Mouse (Mus musculus): ENCODE measurements at regions not wholly inside any gene's neighbourhood (a gene's known extent, or its start where the extent isn't known, plus 50 kb on each side); places are given as distances from the start of the nearest gene placed in this dataset.

DNA sequence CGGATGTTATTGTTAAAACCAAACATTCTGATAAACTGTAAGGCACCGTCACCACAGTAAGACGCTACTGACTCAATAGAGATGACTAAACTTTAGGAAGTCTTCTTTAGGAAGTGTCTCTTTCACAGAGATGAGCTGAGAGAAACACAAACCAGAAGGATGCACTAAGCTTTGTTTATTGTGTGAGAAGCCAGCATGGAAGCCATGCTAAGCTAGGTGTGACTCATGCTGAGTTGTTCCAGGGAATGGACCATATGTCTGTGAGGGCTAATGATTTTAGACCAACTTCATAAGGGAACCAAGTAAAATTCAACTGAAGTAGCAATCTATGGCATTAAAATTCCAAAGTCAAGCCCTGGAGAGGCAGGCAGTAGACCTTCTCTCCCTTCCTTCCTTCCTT lies 364.2 kb downstream of the Rnf144b start:
- no peaks in the 10 kb centered on the region for H3K79me2 ChIP-seq (ENCODE audit: control insufficient read depth, insufficient read depth)
- TF ChIP-seq CTCF (IDR thresholded peaks at IDR 0.05; ENCODE audit: control insufficient read depth, insufficient read depth, insufficient read length) (no peak), MAX (IDR thresholded peaks at IDR 0.05) (no peak), FOSL1 (IDR thresholded peaks at IDR 0.05; ENCODE audit: insufficient read depth, low read length, poor library complexity, severe bottlenecking) (peak; percentile 14)
- H3K4me3 ChIP-seq (ENCODE audit: insufficient read depth, poor library complexity, severe bottlenecking), result no peak overlapping the region
- no peaks in the 10 kb centered on the region for H3K27me3 ChIP-seq (ENCODE audit: control insufficient read depth, insufficient read depth, insufficient read length)
- no peaks in the 10 kb centered on the region for H3K36me3 ChIP-seq (ENCODE audit: control insufficient read depth, insufficient read depth)
- no peaks in the 10 kb centered on the region for H3K79me3 ChIP-seq (ENCODE audit: low read depth)
- H3ac ChIP-seq (ENCODE audit: control insufficient read depth, insufficient read length, low read depth), result no peak overlapping the region

DNA sequence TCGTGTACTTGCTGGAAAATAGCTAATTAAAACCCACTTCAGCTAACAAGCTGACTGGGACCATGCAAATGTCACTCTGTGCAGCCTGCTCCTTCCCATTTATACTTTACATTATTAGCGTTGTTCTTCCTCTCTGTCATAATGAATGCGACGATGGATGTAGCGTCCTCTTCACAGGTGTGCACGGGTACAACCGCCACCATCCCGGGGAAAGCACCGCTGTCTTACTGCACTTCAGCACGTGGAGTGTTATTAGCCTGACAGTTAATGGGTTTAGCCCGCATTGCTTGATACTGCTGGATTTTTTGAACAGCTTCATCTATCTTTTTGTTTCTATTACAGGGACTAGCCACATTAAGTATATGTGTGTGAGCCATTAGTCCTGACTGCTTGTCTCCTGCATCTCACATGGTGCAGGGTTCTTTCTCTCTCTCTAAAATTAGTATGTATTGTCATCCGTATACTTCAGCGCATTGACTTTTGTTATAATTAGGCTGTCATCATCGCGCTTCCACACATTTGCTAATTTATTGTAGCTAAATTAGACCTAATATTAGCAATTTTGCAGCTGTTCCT lies 383.0 kb downstream of the Rnf144b start:
- no peak overlapping the region for H3K4me3 ChIP-seq (ENCODE audit: insufficient read depth, poor library complexity, severe bottlenecking)
- no peaks in the 10 kb centered on the region for H3K79me2 ChIP-seq (ENCODE audit: control insufficient read depth, insufficient read depth)
- no peak overlapping the region for H3ac ChIP-seq (ENCODE audit: control insufficient read depth, insufficient read length, low read depth)
- TF ChIP-seq MYOG (IDR thresholded peaks at IDR 0.05; ENCODE audit: control insufficient read depth, extremely low read depth, insufficient read length) (no peak), MAX (IDR thresholded peaks at IDR 0.05) (no peak), CEBPB (IDR thresholded peaks at IDR 0.05; ENCODE audit: low read depth) (no peak), FOSL1 (IDR thresholded peaks at IDR 0.05; ENCODE audit: insufficient read depth, low read length, poor library complexity, severe bottlenecking) (no peak), CTCF (IDR thresholded peaks at IDR 0.05; ENCODE audit: control insufficient read depth, insufficient read depth, insufficient read length) (no peak), USF1 (IDR thresholded peaks at IDR 0.05; ENCODE audit: low read depth) (no peak), MYOD1 (IDR thresholded peaks at IDR 0.05; ENCODE audit: control insufficient read depth, insufficient read length, low read depth) (no peak)
- H3K27me3 ChIP-seq (ENCODE audit: control insufficient read depth, insufficient read depth, insufficient read length), result no peaks in the 10 kb centered on the region
- H3K36me3 ChIP-seq (ENCODE audit: control insufficient read depth, insufficient read depth), result no peaks in the 10 kb centered on the region
- no peaks in the 10 kb centered on the region for H3K79me3 ChIP-seq (ENCODE audit: low read depth)

DNA sequence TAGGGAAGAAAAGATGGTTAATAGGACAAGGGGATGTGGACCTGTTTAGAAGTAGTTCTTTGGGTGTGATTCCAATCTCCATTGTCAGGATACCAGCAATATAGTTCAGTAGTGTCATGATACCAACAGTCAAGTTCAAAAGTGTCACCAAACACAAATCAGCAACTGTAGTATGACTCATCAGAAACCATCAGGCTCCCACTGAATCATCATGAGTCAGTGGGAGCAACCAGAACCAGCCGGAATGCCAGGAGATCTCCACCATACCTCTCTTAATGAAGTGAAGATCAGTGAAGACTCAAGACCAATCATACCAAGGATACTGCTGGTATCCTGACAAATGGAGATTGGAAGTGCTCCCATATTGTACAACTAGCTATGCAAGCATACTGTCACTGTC lies 410.5 kb downstream of the Rnf144b start:
- Histone ChIP-seq H3K27me3 (ENCODE audit: control insufficient read depth, insufficient read depth, insufficient read length) (no peaks in the 10 kb centered on the region), H3K79me2 (ENCODE audit: control insufficient read depth, insufficient read depth) (no peaks in the 10 kb centered on the region), H3ac (ENCODE audit: control insufficient read depth, insufficient read length, low read depth) (no peak overlapping the region), H3K79me3 (ENCODE audit: low read depth) (no peaks in the 10 kb centered on the region), H3K36me3 (ENCODE audit: control insufficient read depth, insufficient read depth) (no peaks in the 10 kb centered on the region), H3K4me3 (ENCODE audit: insufficient read depth, poor library complexity, severe bottlenecking) (no peak overlapping the region)
- TF ChIP-seq CEBPB (IDR thresholded peaks at IDR 0.05; ENCODE audit: low read depth) (no peak), MAX (IDR thresholded peaks at IDR 0.05) (no peak), CTCF (IDR thresholded peaks at IDR 0.05; ENCODE audit: control insufficient read depth, insufficient read depth, insufficient read length) (no peak), MYOD1 (IDR thresholded peaks at IDR 0.05; ENCODE audit: control insufficient read depth, insufficient read length, low read depth) (peak; percentile 39), USF1 (IDR thresholded peaks at IDR 0.05; ENCODE audit: low read depth) (no peak), FOSL1 (IDR thresholded peaks at IDR 0.05; ENCODE audit: insufficient read depth, low read length, poor library complexity, severe bottlenecking) (peak; percentile 96), MYOG (IDR thresholded peaks at IDR 0.05; ENCODE audit: control insufficient read depth, extremely low read depth, insufficient read length) (no peak)

DNA sequence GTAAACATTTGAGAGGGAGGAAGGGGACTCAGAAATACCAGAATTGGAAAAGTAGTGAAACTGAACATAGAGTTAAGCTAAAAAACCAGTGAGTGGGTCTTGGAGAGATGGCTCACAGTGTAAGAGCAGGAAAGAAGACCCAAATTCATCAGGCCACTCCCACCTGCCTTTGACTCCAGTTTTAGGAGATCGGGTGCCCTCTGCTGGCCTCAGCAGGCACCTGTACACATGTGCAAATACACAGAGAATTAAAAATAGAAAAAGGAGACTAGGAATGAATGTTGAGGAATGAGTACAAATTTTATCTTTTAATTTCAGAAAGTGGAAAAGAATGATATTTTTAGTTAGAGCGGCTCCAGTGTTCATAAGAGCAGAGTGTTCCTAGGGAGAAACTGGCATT lies 414.7 kb downstream of the Rnf144b start:
- Histone ChIP-seq H3K79me2 (ENCODE audit: control insufficient read depth, insufficient read depth) (no peaks in the 10 kb centered on the region), H3K27me3 (ENCODE audit: control insufficient read depth, insufficient read depth, insufficient read length) (no peaks in the 10 kb centered on the region), H3ac (ENCODE audit: control insufficient read depth, insufficient read length, low read depth) (no peak overlapping the region), H3K79me3 (ENCODE audit: low read depth) (no peaks in the 10 kb centered on the region), H3K36me3 (ENCODE audit: control insufficient read depth, insufficient read depth) (no peaks in the 10 kb centered on the region), H3K4me3 (ENCODE audit: insufficient read depth, poor library complexity, severe bottlenecking) (no peak overlapping the region)
- TF ChIP-seq MYOG (IDR thresholded peaks at IDR 0.05; ENCODE audit: control insufficient read depth, extremely low read depth, insufficient read length) (no peak), MAX (IDR thresholded peaks at IDR 0.05) (no peak), MYOD1 (IDR thresholded peaks at IDR 0.05; ENCODE audit: control insufficient read depth, insufficient read length, low read depth) (no peak), CTCF (IDR thresholded peaks at IDR 0.05; ENCODE audit: control insufficient read depth, insufficient read depth, insufficient read length) (no peak), USF1 (IDR thresholded peaks at IDR 0.05; ENCODE audit: low read depth) (no peak), FOSL1 (IDR thresholded peaks at IDR 0.05; ENCODE audit: insufficient read depth, low read length, poor library complexity, severe bottlenecking) (no peak), CEBPB (IDR thresholded peaks at IDR 0.05; ENCODE audit: low read depth) (no peak)

DNA sequence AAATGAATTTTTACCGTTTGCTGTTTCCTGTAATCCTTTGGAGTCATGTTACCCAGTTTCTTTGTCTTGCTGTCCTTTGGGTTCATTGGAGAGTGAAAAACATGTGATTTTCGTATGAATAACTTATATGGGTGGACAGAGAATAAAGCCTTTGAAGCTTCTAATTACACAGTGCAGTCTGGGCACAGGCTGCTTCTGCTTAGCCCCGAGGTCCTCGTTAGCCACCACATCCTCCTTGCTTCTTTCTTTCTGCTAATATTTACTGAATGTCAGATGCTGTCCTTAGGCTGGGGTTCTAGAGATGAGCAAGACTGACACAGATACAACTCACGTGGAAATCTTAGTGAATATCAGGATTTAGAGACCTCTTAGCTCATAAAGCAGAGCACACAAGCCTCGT lies 427.2 kb downstream of the Rnf144b start:
- Histone ChIP-seq H3K79me3 (ENCODE audit: low read depth) (no peaks in the 10 kb centered on the region), H3K79me2 (ENCODE audit: control insufficient read depth, insufficient read depth) (no peaks in the 10 kb centered on the region), H3K36me3 (ENCODE audit: control insufficient read depth, insufficient read depth) (no peaks in the 10 kb centered on the region), H3K27me3 (ENCODE audit: control insufficient read depth, insufficient read depth, insufficient read length) (no peaks in the 10 kb centered on the region), H3K4me3 (ENCODE audit: insufficient read depth, poor library complexity, severe bottlenecking) (no peak overlapping the region), H3ac (ENCODE audit: control insufficient read depth, insufficient read length, low read depth) (no peak overlapping the region)
- TF ChIP-seq MYOG (IDR thresholded peaks at IDR 0.05; ENCODE audit: control insufficient read depth, extremely low read depth, insufficient read length), result no peak
- no peak for TF ChIP-seq CTCF (IDR thresholded peaks at IDR 0.05; ENCODE audit: control insufficient read depth, insufficient read depth, insufficient read length)

DNA sequence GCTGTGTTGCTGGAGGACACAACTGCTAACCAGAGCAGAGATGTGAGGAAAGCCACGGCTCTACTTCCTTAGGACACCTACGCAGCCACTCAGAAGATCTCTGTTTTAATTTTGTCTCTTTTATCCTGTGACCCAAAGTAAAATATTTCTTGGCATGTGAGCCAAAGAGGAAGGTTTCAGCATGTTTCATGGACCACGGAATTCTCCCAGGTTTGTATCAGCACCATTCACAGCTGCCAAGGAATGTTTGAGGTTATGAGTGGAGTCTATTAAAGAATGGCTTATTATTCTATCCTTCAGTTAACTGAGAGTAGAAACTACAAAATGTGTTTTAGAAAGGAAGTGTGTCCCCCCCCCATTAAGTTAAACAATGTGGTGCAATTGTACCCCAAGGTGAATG lies 429.8 kb downstream of the Rnf144b start:
- TF ChIP-seq USF1 (IDR thresholded peaks at IDR 0.05; ENCODE audit: low read depth) (no peak), MAX (IDR thresholded peaks at IDR 0.05) (no peak), CTCF (IDR thresholded peaks at IDR 0.05; ENCODE audit: control insufficient read depth, insufficient read depth, insufficient read length) (no peak), FOSL1 (IDR thresholded peaks at IDR 0.05; ENCODE audit: insufficient read depth, low read length, poor library complexity, severe bottlenecking) (no peak), MYOG (IDR thresholded peaks at IDR 0.05; ENCODE audit: control insufficient read depth, extremely low read depth, insufficient read length) (no peak), CEBPB (IDR thresholded peaks at IDR 0.05; ENCODE audit: low read depth) (no peak), MYOD1 (IDR thresholded peaks at IDR 0.05; ENCODE audit: control insufficient read depth, insufficient read length, low read depth) (no peak)
- Histone ChIP-seq H3K4me3 (ENCODE audit: insufficient read depth, poor library complexity, severe bottlenecking) (no peak overlapping the region), H3K79me3 (ENCODE audit: low read depth) (no peaks in the 10 kb centered on the region), H3K79me2 (ENCODE audit: control insufficient read depth, insufficient read depth) (no peaks in the 10 kb centered on the region), H3K27me3 (ENCODE audit: control insufficient read depth, insufficient read depth, insufficient read length) (peaks cover 4% of the 10 kb centered on the region), H3ac (ENCODE audit: control insufficient read depth, insufficient read length, low read depth) (no peak overlapping the region), H3K36me3 (ENCODE audit: control insufficient read depth, insufficient read depth) (no peaks in the 10 kb centered on the region)

Measured in C2C12 (cell line).